Mouse (Mus musculus): ENCODE data around the gene Smox. TPM values are rescaled to one million over a fixed set of nuclear protein-coding genes. Genes with fewer than 3 reads are reported as not detected.

The Smox gene
- polyA plus RNA-seq, 1 experiment from 2014 or later, result 33.5 TPM

DNA sequence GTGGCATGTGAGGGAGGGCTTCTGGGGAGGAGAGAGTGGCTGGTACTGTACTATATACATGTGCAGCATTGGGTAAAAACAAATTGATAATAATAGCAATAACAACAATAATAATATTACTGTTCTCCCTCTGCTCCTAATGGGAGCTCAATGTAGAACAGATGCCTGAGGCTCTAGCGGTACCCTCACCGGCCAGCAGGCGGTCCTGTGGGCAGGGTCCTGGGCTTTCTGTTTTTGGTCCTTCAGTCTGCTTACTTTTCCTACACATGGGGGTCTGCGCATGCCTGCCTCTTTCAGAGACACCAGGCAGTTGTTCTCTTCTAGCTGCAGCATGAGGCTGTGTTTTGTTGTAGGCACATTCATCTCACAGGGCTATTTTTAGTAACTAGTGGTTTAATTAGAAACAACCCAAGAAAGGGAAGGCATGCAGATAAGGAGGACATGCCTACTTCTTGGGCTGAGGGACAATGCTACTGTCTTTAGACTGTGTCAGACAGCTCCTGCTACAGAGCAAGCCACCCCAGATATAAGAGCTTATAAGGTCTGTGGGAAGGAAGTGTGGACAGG is 22.8 kb downstream of the Smox start:
- Histone ChIP-seq H3K4me3 (ENCODE audit: low read depth, low read length) (no peak overlapping the region), H3K36me3 (ENCODE audit: control insufficient read depth, insufficient read depth, low read length) (peaks cover 13% of the 10 kb centered on the region), H3K9me3 (replicated peaks; ENCODE audit: control insufficient read depth, low read length) (no peaks in the 10 kb centered on the region; the same call in 1 of the 2 replicates), H3K27me3 (replicated peaks; ENCODE audit: control insufficient read depth, insufficient read depth, low read length) (no peaks in the 10 kb centered on the region), H3K27ac (ENCODE audit: low read depth, low read length) (no peak overlapping the region), H3K4me1 (ENCODE audit: control insufficient read depth, insufficient read depth, low read length) (peaks cover 10% of the 10 kb centered on the region), H3K4me2 (ENCODE audit: low read length) (no peak overlapping the region), H3K9ac (ENCODE audit: low read length) (no peak overlapping the region)
- 70% methylated on average over 4 of the region's 4 CpGs for WGBS
- ATAC-seq (no peak), DNase-seq (ENCODE audit: low spot score) (no peak)

DNA sequence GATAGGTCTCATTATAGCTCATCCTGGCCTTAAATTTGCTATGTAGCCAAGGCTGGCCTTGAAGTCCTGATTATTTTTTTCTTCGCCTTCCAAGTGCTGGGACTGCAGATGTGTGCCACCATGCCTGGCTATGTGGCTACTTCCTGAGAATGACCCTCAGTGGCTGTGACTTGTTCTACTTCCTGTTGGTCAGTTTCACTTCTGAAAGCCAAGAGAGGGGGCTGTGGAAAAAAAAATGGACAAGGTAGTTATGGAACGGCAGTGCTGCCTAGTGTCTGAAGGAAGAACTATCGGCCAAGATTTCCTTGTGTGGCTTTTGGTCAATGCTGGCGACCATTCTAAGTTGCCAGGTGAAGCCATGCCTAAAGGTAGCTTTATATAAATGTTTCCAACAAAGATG is 26.3 kb downstream of the Smox start:
- no peaks in the 10 kb centered on the region; the same call in 1 of the 2 replicates for H3K9me3 ChIP-seq (replicated peaks; ENCODE audit: control insufficient read depth, low read length)
- DNase-seq (ENCODE audit: low spot score), result no peak
- no peaks in the 10 kb centered on the region for H3K27me3 ChIP-seq (replicated peaks; ENCODE audit: control insufficient read depth, insufficient read depth, low read length)
- H3K9ac ChIP-seq (ENCODE audit: low read length), result no peak overlapping the region
- 93% methylated on average over 4 of the region's 4 CpGs for WGBS
- ATAC-seq, result no peak
- no peak overlapping the region for H3K27ac ChIP-seq (ENCODE audit: low read depth, low read length)
- peaks cover 4% of the 10 kb centered on the region; the same call in 1 of the 2 replicates for H3K4me1 ChIP-seq (ENCODE audit: control insufficient read depth, insufficient read depth, low read length)
- no peak overlapping the region for H3K4me3 ChIP-seq (ENCODE audit: low read depth, low read length)
- H3K4me2 ChIP-seq (ENCODE audit: low read length), result no peak overlapping the region
- H3K36me3 ChIP-seq (ENCODE audit: control insufficient read depth, insufficient read depth, low read length), result peaks cover 28% of the 10 kb centered on the region

GRCm38 (mm10) chr2:131518790-131519189 is 27.5 kb downstream of the Smox start:
- H3K9me3 ChIP-seq (replicated peaks; ENCODE audit: control insufficient read depth, low read length), result no peaks in the 10 kb centered on the region; the same call in 1 of the 2 replicates
- H3K9ac ChIP-seq (ENCODE audit: low read length), result no peak overlapping the region
- no peak for DNase-seq (ENCODE audit: low spot score)
- H3K4me3 ChIP-seq (ENCODE audit: low read depth, low read length), result no peak overlapping the region
- peaks cover 2% of the 10 kb centered on the region; the same call in 1 of the 2 replicates for H3K4me1 ChIP-seq (ENCODE audit: control insufficient read depth, insufficient read depth, low read length)
- H3K4me2 ChIP-seq (ENCODE audit: low read length), result no peak overlapping the region
- 82% methylated on average over 3 of the region's 3 CpGs for WGBS
- peaks cover 28% of the 10 kb centered on the region for H3K36me3 ChIP-seq (ENCODE audit: control insufficient read depth, insufficient read depth, low read length)
- H3K27ac ChIP-seq (ENCODE audit: low read depth, low read length), result no peak overlapping the region
- H3K27me3 ChIP-seq (replicated peaks; ENCODE audit: control insufficient read depth, insufficient read depth, low read length), result no peaks in the 10 kb centered on the region
- no peak for ATAC-seq

DNA sequence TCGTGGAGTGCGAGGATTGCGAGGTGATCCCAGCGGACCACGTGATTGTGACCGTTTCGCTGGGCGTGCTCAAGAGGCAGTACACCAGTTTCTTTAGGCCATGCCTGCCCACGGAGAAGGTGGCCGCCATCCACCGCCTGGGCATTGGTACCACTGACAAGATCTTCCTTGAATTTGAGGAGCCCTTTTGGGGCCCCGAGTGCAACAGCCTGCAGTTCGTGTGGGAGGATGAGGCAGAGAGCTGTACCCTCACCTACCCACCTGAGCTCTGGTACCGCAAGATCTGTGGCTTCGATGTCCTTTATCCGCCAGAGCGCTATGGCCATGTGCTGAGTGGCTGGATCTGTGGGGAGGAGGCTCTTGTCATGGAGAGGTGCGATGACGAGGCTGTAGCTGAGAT is 29.4 kb downstream of the Smox start:
- DNase-seq (ENCODE audit: low spot score) (no peak), ATAC-seq (no peak)
- H3K27ac ChIP-seq (ENCODE audit: low read depth, low read length), result no peak overlapping the region
- 91% methylated on average over 19 of the region's 19 CpGs for WGBS
- peaks cover 33% of the 10 kb centered on the region for H3K36me3 ChIP-seq (ENCODE audit: control insufficient read depth, insufficient read depth, low read length)
- H3K4me1 ChIP-seq (ENCODE audit: control insufficient read depth, insufficient read depth, low read length), result no peaks in the 10 kb centered on the region
- no peak overlapping the region for H3K4me2 ChIP-seq (ENCODE audit: low read length)
- H3K27me3 ChIP-seq (replicated peaks; ENCODE audit: control insufficient read depth, insufficient read depth, low read length), result no peaks in the 10 kb centered on the region
- no peaks in the 10 kb centered on the region; the same call in 1 of the 2 replicates for H3K9me3 ChIP-seq (replicated peaks; ENCODE audit: control insufficient read depth, low read length)
- H3K9ac ChIP-seq (ENCODE audit: low read length), result no peak overlapping the region
- no peak overlapping the region for H3K4me3 ChIP-seq (ENCODE audit: low read depth, low read length)

- Histone ChIP-seq H3K9ac (ENCODE audit: low read length) (no peak overlapping the region), H3K4me3 (ENCODE audit: low read depth, low read length) (no peak overlapping the region), H3K36me3 (ENCODE audit: control insufficient read depth, insufficient read depth, low read length) (0 out of 2 replicates have a peak, but pooled peaks cover 4% of the 10 kb centered on the region), H3K27me3 (replicated peaks; ENCODE audit: control insufficient read depth, insufficient read depth, low read length) (no peaks in the 10 kb centered on the region), H3K4me1 (ENCODE audit: control insufficient read depth, insufficient read depth, low read length) (no peaks in the 10 kb centered on the region), H3K4me2 (ENCODE audit: low read length) (no peak overlapping the region), H3K9me3 (replicated peaks; ENCODE audit: control insufficient read depth, low read length) (no peaks in the 10 kb centered on the region), H3K27ac (ENCODE audit: low read depth, low read length) (no peak overlapping the region)
- no peak for ATAC-seq
- 45% methylated on average over 3 of the region's 3 CpGs for WGBS
- DNase-seq (ENCODE audit: low spot score), result peak; percentile 24
Measured at GRCm38 (mm10) chr2:131527061-131527460, 35.8 kb downstream of the Smox start.

DNA sequence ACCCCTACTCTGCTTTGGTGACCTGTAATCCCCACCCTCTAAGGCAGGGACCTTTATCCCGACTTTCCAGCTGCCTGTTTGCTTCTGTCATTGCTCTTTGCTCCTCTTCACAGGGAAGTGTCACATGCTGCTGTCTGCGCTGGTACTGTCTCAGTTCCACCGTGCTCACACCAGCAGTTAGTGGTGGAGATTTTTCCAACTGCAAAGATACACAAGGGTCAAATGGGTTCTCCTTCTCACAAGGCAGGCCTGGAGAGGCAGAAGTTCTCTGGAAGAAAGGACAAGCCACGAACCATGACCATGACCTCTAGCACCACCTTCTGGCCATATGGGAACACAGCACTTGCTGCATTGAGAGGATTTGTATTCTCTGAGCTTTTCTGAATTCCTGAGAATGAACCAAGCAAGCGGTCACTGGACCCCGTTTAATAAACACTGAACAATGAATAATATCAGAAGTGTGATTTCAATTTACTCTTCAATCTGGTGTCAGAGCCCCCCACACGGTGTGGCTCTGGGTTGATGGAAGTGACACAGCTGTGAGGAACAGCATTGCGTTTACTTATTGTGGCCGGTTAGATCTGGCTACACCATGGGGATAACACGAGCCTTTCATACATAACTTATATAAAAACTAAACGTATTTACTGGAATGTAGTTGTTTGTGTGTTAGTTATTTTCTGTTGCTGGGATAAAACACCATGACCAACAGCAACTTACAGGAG is 38.8 kb downstream of the Smox start:
- Histone ChIP-seq H3K9me3 (replicated peaks; ENCODE audit: control insufficient read depth, low read length) (no peaks in the 10 kb centered on the region), H3K4me1 (ENCODE audit: control insufficient read depth, insufficient read depth, low read length) (no peaks in the 10 kb centered on the region), H3K27ac (ENCODE audit: low read depth, low read length) (no peak overlapping the region), H3K4me3 (ENCODE audit: low read depth, low read length) (no peak overlapping the region), H3K4me2 (ENCODE audit: low read length) (no peak overlapping the region), H3K27me3 (replicated peaks; ENCODE audit: control insufficient read depth, insufficient read depth, low read length) (no peaks in the 10 kb centered on the region), H3K9ac (ENCODE audit: low read length) (no peak overlapping the region), H3K36me3 (ENCODE audit: control insufficient read depth, insufficient read depth, low read length) (0 out of 2 replicates have a peak, but pooled peaks cover 3% of the 10 kb centered on the region)
- 36% methylated on average over 11 of the region's 11 CpGs for WGBS
- DNase-seq (ENCODE audit: low spot score) (peak; percentile 80), ATAC-seq (peak; percentile 65)

GRCm38 (mm10) chr2:131530623-131531008 is 39.3 kb downstream of the Smox start:
- Histone ChIP-seq H3K9me3 (replicated peaks; ENCODE audit: control insufficient read depth, low read length) (no peaks in the 10 kb centered on the region), H3K36me3 (ENCODE audit: control insufficient read depth, insufficient read depth, low read length) (no peaks in the 10 kb centered on the region), H3K27me3 (replicated peaks; ENCODE audit: control insufficient read depth, insufficient read depth, low read length) (no peaks in the 10 kb centered on the region), H3K9ac (ENCODE audit: low read length) (no peak overlapping the region), H3K4me1 (ENCODE audit: control insufficient read depth, insufficient read depth, low read length) (no peaks in the 10 kb centered on the region), H3K4me2 (ENCODE audit: low read length) (no peak overlapping the region), H3K4me3 (ENCODE audit: low read depth, low read length) (no peak overlapping the region), H3K27ac (ENCODE audit: low read depth, low read length) (no peak overlapping the region)
- WGBS, result 26% methylated on average over 9 of the region's 9 CpGs
- DNase-seq (ENCODE audit: low spot score) (peak; percentile 49), ATAC-seq (peak; percentile 63; the same call in 1 of the 2 replicates)

DNA sequence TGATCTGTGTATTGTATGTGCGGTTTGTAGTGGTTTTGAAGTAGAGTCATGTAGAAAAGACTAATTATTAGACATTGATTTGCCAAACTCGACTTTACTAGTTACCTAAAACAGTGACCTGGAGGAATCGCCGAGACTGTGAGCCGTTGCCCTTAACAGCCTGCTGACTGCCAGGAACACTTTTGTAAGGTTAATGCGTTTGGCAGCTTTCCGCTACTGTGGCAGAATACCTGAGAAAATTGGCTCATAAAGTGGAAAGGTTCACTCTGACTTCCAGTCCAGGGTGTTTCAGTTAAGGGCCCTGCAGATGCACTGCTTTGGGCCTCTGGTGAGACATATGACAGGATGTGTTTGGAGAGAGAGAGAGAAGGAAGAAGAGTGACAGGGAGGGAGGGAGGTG is 40.0 kb downstream of the Smox start:
- no peak overlapping the region for H3K4me2 ChIP-seq (ENCODE audit: low read length)
- no peaks in the 10 kb centered on the region for H3K9me3 ChIP-seq (replicated peaks; ENCODE audit: control insufficient read depth, low read length)
- no peaks in the 10 kb centered on the region for H3K27me3 ChIP-seq (replicated peaks; ENCODE audit: control insufficient read depth, insufficient read depth, low read length)
- DNase-seq (ENCODE audit: low spot score) (no peak), ATAC-seq (no peak)
- 85% methylated on average over 7 of the region's 7 CpGs for WGBS
- no peaks in the 10 kb centered on the region for H3K36me3 ChIP-seq (ENCODE audit: control insufficient read depth, insufficient read depth, low read length)
- H3K27ac ChIP-seq (ENCODE audit: low read depth, low read length), result no peak overlapping the region
- no peaks in the 10 kb centered on the region for H3K4me1 ChIP-seq (ENCODE audit: control insufficient read depth, insufficient read depth, low read length)
- no peak overlapping the region for H3K4me3 ChIP-seq (ENCODE audit: low read depth, low read length)
- H3K9ac ChIP-seq (ENCODE audit: low read length), result no peak overlapping the region

- Histone ChIP-seq H3K27ac (ENCODE audit: low read depth, low read length) (no peak overlapping the region), H3K36me3 (ENCODE audit: control insufficient read depth, insufficient read depth, low read length) (no peaks in the 10 kb centered on the region), H3K4me1 (ENCODE audit: control insufficient read depth, insufficient read depth, low read length) (no peaks in the 10 kb centered on the region), H3K27me3 (replicated peaks; ENCODE audit: control insufficient read depth, insufficient read depth, low read length) (no peaks in the 10 kb centered on the region), H3K9me3 (replicated peaks; ENCODE audit: control insufficient read depth, low read length) (no peaks in the 10 kb centered on the region), H3K4me2 (ENCODE audit: low read length) (no peak overlapping the region), H3K4me3 (ENCODE audit: low read depth, low read length) (no peak overlapping the region), H3K9ac (ENCODE audit: low read length) (no peak overlapping the region)
- ATAC-seq (no peak), DNase-seq (ENCODE audit: low spot score) (no peak)
- 96% methylated on average over 5 of the region's 5 CpGs for WGBS
Measured at GRCm38 (mm10) chr2:131535168-131535567, 43.9 kb downstream of the Smox start.

Measured in forebrain, embryonic 14.5 days (tissue).